Mouse (Mus musculus): ENCODE results near the gene Gm49318.
"Not testable (repeated sequence)": the region's sequence is repeated elsewhere in the genome, so short reads cannot be mapped to it uniquely, and the experiment has no call there.

The Gm49318 gene

GRCm38 (mm10) chr9:22070791-22071573 is at the start of gene Gm49318, which contains the start of gene Zfp653:
TSS of gene Gm49318 (minus strand) at chr9:22071259.
TSS of gene Zfp653 (minus strand) at chr9:22071376.
- peak; percentile 92 to 95 for DNase-seq (ENCODE audit: low spot score in 2 of 2)

GRCm38 (mm10) chr9:22119543-22119942 is 48.5 kb upstream of the Gm49318 start:
- no peak for DNase-seq (ENCODE audit: low spot score in 2 of 2)

- DNase-seq (ENCODE audit: low spot score in 2 of 2) = peak; percentile 64 to 80
Measured at GRCm38 (mm10) chr9:22117754-22118456, 46.8 kb upstream of the Gm49318 start.

GRCm38 (mm10) chr9:22116740-22117426 is 45.8 kb upstream of the Gm49318 start, which contains the start of gene Elof1:
TSS of gene Elof1 (minus strand) at chr9:22117172.
- peak; percentile 91 to 95 for DNase-seq (ENCODE audit: low spot score in 2 of 2)

GRCm38 (mm10) chr9:22116086-22116485 is 45.0 kb upstream of the Gm49318 start:
- DNase-seq (ENCODE audit: low spot score in 2 of 2) = no peak

- DNase-seq (ENCODE audit: low spot score in 2 of 2) = no peak
Measured at GRCm38 (mm10) chr9:22115635-22116034, 44.6 kb upstream of the Gm49318 start.

GRCm38 (mm10) chr9:22108194-22108593 is 37.1 kb upstream of the Gm49318 start:
- no peak for DNase-seq (ENCODE audit: low spot score in 2 of 2)

GRCm38 (mm10) chr9:22099922-22100321 is 28.9 kb upstream of the Gm49318 start:
- no peak for DNase-seq (ENCODE audit: low spot score in 2 of 2)

- no peak for DNase-seq (ENCODE audit: low spot score in 2 of 2)
Measured at GRCm38 (mm10) chr9:22098993-22099696, 28.1 kb upstream of the Gm49318 start, which contains the start of gene Cnn1. TSS of gene Cnn1 (plus strand) at chr9:22099216.

GRCm38 (mm10) chr9:22095854-22096307 is 24.8 kb upstream of the Gm49318 start:
- peak; percentile 81 to 89 for DNase-seq (ENCODE audit: low spot score in 2 of 2)

GRCm38 (mm10) chr9:22092746-22093145 is 21.7 kb upstream of the Gm49318 start:
- no peak for DNase-seq (ENCODE audit: low spot score in 2 of 2)

- DNase-seq (ENCODE audit: low spot score in 2 of 2) = no peak
Measured at GRCm38 (mm10) chr9:22089986-22090385, 18.9 kb upstream of the Gm49318 start.

- no peak for DNase-seq (ENCODE audit: low spot score in 2 of 2)
Measured at GRCm38 (mm10) chr9:22089281-22089680, 18.2 kb upstream of the Gm49318 start.

GRCm38 (mm10) chr9:22087034-22087618 is 16.1 kb upstream of the Gm49318 start:
- DNase-seq (ENCODE audit: low spot score in 2 of 2) = no peak

- no peak for DNase-seq (ENCODE audit: low spot score in 2 of 2)
Measured at GRCm38 (mm10) chr9:22086012-22086411, 15.0 kb upstream of the Gm49318 start.

GRCm38 (mm10) chr9:22085022-22085834 is 14.2 kb upstream of the Gm49318 start, which contains the start of gene Ecsit:
TSS of gene Ecsit (minus strand) at chr9:22085438.
- DNase-seq (ENCODE audit: low spot score in 2 of 2) = peak; percentile 89

GRCm38 (mm10) chr9:22084667-22085021 is 13.6 kb upstream of the Gm49318 start:
- no peak for DNase-seq (ENCODE audit: low spot score in 2 of 2)

- DNase-seq (ENCODE audit: low spot score in 2 of 2) = no peak
Measured at GRCm38 (mm10) chr9:22076223-22076622, 5.2 kb upstream of the Gm49318 start.

- not testable (repeated sequence) for DNase-seq (ENCODE audit: low spot score in 2 of 2)
Measured at GRCm38 (mm10) chr9:22075778-22076177, 4.7 kb upstream of the Gm49318 start.

- no peak for DNase-seq (ENCODE audit: low spot score in 2 of 2)
Measured at GRCm38 (mm10) chr9:22072276-22072675, 1.2 kb upstream of the Gm49318 start.

Data from natural killer cell, adult 2 months (primary cell).